Mouse (Mus musculus): ENCODE results near the gene Zdhhc14. TPM values are rescaled to one million over a fixed set of nuclear protein-coding genes. Genes with fewer than 3 reads are reported as not detected.

Gene Zdhhc14
- polyA plus RNA-seq (2015; fragmentation: Nextera tagmentation; extraction: Ambion mirVana) = 1.7 and 2.6 TPM in 2 replicates

GRCm38 (mm10) chr17:5491801-5492745 is at the start of gene Zdhhc14:
Zdhhc14 (plus strand) TSS chr17:5492557.

Other genes with a start within 250 kb of the Zdhhc14 start
- gene Ldhal6b, start 73.8 kb upstream of the Zdhhc14 start, polyA plus RNA-seq (2015; fragmentation: Nextera tagmentation; extraction: Ambion mirVana) = not detected in 2 replicates
- gene Tmem242, start 52.3 kb upstream of the Zdhhc14 start, polyA plus RNA-seq (2015; fragmentation: Nextera tagmentation; extraction: Ambion mirVana) = 122 and 134 TPM in 2 replicates